Mouse (Mus musculus): Measurements from ENCODE around the gene Brip1. TPM values are rescaled to one million over a fixed set of nuclear protein-coding genes. Genes with fewer than 3 reads are reported as not detected.
A peak's percentile ranks its signal among the peaks of the same experiment; 100 is the strongest.
"Not testable (repeated sequence)": the region's sequence is repeated elsewhere in the genome, so short reads cannot be mapped to it uniquely, and the experiment has no call there.

The Brip1 gene
- under 1 TPM; 0.53 to 0.54 TPM for total RNA-seq (2021)
- long read RNA-seq, experiment 1, result 0 reads
- long read RNA-seq, experiment 2, partial matches to known transcripts, result 0 of 1 reads
- long read RNA-seq, experiment 2, other reads (novel, unspliced or antisense), result 1 of 1 reads

DNA sequence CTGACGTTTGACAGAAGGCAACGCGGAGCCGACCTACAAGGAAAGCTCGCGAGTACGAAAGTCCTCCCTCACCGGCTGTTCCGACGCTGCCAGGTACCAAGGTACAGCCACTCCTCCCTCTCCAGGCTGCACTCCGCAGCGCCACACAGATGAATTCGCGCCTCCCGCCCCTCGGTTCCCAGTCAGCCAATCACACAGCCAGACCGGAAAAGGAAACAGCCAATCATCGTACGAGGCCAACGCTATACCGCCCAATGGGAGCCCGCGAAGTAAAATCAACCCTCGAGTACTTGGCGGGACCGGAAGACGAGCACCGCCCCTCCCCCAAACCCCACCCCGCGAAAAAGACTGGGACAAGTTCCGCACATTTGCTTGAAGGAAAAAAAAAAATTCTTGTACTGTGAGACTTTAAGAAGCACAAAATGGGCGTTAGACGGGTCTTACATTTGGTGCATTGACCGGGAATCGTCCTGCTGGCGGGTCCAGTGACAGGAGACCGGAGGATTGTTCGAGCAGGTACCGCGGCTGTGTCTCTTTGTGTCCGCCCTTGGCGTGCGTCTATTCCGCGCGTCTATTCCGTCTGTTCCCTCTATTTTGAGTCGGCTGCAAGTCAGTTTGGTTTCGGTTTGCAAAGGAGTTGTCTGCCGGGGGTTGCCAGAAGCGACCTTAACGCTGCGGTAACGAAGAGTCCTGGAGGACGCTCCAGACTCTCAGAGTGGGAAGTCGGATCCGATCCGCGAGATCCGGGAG is at the start of gene Brip1:
Gene Brip1 (minus strand): TSS at position 157 of the 750 bp plus-strand sequence.
- peak; percentile 83 to 84 for DNase-seq (ENCODE audit: low spot score in 2 of 2)

GRCm38 (mm10) chr11:86232446-86232845 is 31.5 kb upstream of the Brip1 start:
- DNase-seq (ENCODE audit: low spot score in 2 of 2), result no peak

DNA sequence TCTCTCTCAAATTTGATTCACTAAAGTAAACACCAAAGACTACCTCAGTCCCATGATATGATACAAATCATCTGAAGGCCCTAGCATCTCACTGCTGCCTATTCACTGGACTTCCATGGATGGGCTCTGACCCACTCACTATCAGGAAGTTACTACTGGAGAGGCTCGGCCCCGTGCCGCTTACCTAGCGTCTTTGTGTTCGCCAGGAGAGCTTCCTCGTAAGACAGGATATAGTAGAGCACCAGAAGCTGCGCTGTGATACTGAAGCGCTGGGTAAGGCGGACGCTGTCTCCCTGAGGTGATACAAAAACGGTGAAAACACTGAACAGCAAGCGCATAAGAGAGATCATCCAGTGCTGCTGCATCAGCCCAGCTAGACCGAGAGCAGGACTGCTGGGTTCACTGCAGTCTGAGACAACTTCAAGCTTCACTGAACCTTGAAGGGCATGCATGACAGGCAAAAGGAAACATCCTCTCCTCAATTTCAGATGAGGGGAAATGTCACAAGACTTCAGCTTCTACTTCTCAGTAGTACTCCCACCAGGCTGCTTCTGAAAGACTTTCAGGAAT is 30.9 kb upstream of the Brip1 start:
- DNase-seq (ENCODE audit: low spot score in 2 of 2), result no peak

DNA sequence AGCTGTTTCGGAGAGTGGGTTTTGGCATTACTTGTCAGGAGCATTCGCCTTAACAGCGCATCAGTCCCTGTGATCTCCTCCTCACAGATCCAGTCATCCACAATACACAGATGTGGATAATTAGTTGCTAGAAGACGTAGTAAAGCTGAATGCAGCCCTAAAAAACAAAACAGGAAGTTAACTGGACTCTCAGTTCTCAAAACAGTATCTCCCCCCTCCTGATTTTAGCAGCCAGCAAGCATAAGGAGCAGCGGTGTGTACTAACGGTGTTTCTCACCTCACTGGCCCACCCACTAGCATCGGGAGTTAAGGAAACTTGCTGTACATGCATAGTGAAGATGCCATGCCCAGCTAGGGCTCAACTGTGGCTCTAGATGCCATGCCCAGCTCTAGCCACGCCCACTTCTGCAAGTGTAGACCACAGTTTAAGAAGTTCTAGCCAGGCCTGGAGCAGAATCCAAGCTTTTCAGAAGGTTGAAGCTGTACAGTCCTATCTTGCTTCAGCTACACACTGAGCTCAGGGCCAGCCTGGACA is 25.7 kb upstream of the Brip1 start:
- no peak for DNase-seq (ENCODE audit: low spot score in 2 of 2)

DNA sequence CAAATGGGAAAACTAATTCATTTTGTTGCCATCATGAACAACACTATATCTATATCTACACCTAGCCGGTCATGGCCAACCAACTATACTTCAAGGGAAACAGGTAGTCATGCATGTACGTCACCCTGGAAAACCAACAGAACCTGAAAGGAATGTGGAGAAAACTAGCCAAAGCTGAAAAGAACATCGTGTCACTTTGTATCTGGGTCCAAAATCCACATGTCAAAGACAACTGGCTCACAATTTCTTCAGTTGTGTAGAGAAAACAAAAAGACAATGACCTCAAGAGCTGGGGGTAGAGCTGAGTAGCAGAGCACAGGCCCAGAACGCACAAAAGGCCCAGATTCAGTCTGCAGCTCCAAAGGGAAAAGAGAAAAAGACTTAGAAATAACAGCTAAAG is 24.8 kb upstream of the Brip1 start:
- no peak for DNase-seq (ENCODE audit: low spot score in 2 of 2)

DNA sequence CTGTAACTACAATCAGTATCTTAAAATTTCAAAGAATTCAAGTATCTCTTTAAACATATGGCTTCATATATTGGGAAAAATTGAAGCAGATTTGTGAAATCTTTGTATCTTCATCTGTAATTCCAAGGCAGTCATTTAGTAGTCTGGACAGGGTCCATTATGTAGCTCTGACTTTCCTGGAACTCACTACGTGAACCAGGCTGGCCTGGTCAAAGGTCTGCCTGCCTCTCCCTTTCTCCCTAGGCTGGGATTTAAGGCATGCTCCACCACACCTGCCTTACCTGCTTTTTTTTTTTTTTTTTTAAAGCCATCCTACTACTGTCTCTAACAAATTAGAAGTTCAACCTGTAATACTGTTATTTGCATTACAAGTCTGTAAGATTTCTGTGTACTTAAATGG is 10.8 kb upstream of the Brip1 start:
- no peak for DNase-seq (ENCODE audit: low spot score in 2 of 2)

GRCm38 (mm10) chr11:86209123-86209522 is 8.1 kb upstream of the Brip1 start:
- no peak for DNase-seq (ENCODE audit: low spot score in 2 of 2)

DNA sequence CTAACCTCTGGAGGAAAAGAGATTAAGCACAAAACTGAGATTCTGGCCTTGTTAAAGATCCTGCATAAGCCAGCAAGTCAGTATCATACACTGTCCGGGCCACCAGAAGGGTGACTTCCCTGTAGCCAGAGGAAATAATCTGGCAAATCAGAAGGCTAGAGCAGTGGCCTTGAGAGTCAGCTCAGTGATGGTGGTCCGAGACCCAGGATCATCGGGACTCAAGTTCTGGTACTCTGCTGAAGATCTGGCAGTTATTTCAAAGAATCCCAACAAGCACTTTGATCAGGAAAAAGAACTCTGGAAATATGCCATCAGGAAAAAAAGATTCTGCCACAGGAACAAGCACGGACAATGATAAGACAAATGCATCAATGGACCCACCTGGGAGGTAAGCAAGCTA is 4.9 kb upstream of the Brip1 start:
- no peak for DNase-seq (ENCODE audit: low spot score in 2 of 2)

- DNase-seq (ENCODE audit: low spot score in 2 of 2), result no peak
Observed at GRCm38 (mm10) chr11:86205031-86205430, 4.0 kb upstream of the Brip1 start.

GRCm38 (mm10) chr11:86201901-86202675 is 1.1 kb upstream of the Brip1 start:
- no peak for DNase-seq (ENCODE audit: low spot score in 2 of 2)

- DNase-seq (ENCODE audit: low spot score in 2 of 2), result no peak
Observed at GRCm38 (mm10) chr11:86200460-86201021, 452 bp downstream of the Brip1 start.

DNA sequence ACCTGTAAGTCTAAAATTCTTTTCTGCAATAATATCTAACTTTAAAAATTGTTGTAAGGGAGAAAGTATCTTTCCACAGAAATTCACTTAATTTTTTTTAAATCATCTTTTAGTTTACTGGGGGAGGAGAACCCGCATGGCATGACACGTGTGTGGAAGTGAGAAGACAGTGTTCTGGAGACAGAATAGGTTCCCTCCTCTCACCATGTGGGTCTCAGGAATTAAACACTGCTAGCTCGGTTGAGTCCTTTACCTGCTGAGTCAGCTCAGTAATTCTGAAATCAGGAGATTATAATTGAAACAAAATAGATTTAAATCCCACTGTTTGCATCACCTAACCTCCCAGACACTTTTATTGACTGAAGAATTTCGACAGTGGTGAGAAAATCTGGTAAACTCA is 1.3 kb downstream of the Brip1 start:
- no peak for DNase-seq (ENCODE audit: low spot score in 2 of 2)

DNA sequence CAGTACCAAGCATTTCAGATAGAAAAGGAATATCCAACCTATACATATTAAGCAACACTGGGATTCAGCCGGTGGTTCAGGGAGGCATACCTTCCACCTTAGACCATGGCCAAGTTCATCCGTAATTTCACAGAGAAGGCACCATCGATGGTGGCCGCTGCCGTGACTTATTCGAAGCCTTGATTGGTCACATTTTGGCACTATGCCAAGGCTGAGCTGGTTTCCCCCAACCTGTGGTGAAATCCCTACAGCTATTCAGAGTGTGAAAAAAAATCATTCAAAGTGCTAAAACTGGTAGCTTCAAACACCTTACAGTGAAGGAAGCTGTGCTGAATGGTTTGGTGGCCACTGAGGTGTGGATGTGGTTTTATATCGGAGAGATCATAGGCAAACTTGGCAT is 15.8 kb downstream of the Brip1 start:
- not testable (repeated sequence) for DNase-seq (ENCODE audit: low spot score in 2 of 2)

DNA sequence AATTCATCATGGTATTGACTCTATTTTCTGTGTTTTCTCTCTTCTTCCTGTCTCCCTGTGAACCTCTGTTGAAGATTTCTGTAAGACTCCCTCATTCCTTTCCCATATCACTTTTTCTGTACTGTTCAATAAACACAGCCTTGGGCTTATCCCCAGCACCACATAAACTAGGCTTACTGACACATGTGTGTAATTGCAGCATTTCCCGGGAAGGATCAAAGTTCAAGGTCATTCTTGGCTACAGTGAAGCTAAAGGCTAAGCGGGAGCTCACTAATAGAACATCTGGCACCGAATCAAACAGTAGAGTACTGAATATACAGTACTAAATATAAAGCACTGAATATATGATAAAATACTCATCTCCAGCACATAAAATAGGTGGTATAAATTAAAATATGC is 25.2 kb downstream of the Brip1 start:
- no peak for DNase-seq (ENCODE audit: low spot score in 2 of 2)

- peak; percentile 50 to 55 for DNase-seq (ENCODE audit: low spot score in 2 of 2)
Observed at GRCm38 (mm10) chr11:86174173-86174572, 26.8 kb downstream of the Brip1 start.

DNA sequence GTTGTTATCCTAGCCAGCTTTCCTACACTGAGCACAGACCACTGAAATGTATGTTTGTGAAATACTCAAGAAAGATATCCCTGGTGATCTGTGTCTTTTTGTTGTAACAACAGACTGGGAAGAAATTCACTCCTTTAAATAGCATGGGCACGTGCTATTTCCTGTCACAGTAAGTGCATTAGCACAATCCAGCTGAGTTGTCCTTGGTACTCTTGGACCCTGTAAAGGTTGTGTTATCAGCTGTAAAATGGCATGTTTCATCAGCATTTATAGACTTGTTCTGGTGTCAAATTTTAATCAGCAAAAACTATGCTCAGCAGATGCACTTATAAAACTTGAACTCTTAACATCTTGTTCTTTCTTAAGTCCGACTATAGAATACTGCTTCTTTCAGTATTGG is 30.2 kb downstream of the Brip1 start:
- no peak for DNase-seq (ENCODE audit: low spot score in 2 of 2)

- DNase-seq (ENCODE audit: low spot score in 2 of 2), result no peak
Observed at GRCm38 (mm10) chr11:86160251-86160650, 40.7 kb downstream of the Brip1 start.

DNA sequence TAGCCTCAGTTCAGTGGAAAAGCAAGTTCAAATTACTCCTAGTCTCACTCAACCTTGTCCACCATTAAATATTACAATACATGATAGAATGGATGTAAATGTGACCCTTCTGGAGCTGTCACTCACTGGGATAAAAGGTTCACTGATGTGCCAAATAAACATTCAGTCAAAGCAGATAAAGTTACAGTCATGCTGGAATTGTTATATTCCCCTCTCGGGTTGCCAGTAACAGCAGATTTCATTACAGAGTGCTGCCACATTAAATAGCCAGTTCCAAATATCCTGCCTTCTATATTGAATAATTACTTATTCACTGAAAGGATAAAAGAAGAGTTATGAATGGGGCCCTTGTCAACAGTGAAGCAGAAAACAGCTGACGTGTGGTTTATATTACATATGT is 42.0 kb downstream of the Brip1 start:
- no peak for DNase-seq (ENCODE audit: low spot score in 2 of 2)

GRCm38 (mm10) chr11:86155638-86156037 is 45.4 kb downstream of the Brip1 start:
- no peak for DNase-seq (ENCODE audit: low spot score in 2 of 2)

GRCm38 (mm10) chr11:86131324-86131723 is 69.7 kb downstream of the Brip1 start:
- DNase-seq (ENCODE audit: low spot score in 2 of 2), result no peak

Measured in adrenal gland, adult 18-20 months (tissue).